Mouse (Mus musculus): Measurements from ENCODE around the gene Gjb2.

Gene Gjb2

DNA sequence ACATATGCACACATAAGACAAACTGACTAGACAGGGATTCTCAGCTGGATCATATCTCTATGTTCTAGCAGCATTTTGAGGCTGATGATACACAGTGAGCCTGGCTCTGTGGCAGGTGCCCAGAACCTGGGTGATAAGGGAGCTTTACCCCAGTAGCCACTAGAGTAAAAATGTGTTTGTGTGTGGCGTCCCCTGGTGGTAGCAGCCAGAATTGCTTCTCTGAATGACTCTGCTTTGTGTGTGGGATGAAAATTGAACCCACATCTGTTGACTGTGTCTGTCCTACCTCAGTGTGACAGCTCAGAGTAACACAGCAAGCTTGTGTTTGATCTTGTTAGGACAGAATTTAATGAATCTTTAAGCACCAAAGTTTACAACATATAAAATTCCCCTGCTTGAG lies 44.5 kb downstream of the Gjb2 start:
- DNase-seq = peak; percentile 75

GRCm38 (mm10) chr14:57057563-57058321 lies 46.8 kb downstream of the Gjb2 start, which contains the start of gene Gja3:
Gja3 (minus strand) TSS chr14:57058100.
- DNase-seq = peak; percentile 66

GRCm38 (mm10) chr14:57057204-57057562 lies 47.3 kb downstream of the Gjb2 start:
- no peak for DNase-seq

DNA sequence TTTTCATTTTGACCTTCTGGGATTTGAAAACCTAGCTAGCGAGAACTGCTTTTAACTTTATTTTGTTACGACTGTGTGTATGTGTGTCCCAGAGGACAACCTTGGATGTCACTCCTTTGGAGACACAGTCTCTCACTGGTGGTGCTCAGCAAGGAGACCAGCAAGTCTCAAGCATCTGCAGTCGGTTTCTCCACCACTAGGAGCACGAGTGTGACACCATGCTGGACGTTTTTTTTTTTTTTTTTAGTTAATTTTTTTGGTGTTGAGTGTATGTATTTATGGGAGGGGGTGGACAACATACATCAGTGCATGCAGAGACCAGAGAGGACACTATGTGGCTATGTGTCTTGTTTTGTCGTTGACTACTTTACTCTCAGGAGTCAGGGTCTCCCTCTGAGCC lies 51.8 kb downstream of the Gjb2 start:
- no peak for DNase-seq

Data from retina, postnatal 1 day (tissue).